Mouse (Mus musculus) thymus, adult 18-20 months (tissue): ENCODE data around the gene Cacna2d1.

ENCODE experiments used
- DNase-seq, 2 experiments: peaks; one replicate each; pipeline ENCODE4 v3.0.0; 2022; ENCODE audit warnings: mixed read lengths in 2 of 2

The Cacna2d1 gene

DNA sequence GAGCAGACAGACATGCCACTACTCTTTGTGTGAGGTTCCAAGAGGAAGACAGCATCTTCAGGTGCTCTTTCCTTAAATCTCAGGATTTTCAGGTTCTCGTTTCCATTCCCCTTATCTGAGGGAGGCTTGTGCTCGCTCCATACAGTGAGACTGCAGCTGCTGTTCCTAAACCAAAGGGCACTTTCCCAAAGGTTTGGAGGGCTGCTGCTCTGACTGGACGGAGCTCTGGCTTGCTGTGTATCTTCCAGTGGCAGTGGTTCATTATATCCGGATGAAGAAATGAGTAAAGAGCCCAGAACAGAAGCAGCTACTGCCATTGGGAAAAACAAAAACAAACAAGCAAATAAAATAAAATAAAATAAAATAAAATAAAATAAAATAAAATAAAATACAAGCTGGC, 359.3 kb downstream of the Cacna2d1 start:
- no peak for DNase-seq

DNA sequence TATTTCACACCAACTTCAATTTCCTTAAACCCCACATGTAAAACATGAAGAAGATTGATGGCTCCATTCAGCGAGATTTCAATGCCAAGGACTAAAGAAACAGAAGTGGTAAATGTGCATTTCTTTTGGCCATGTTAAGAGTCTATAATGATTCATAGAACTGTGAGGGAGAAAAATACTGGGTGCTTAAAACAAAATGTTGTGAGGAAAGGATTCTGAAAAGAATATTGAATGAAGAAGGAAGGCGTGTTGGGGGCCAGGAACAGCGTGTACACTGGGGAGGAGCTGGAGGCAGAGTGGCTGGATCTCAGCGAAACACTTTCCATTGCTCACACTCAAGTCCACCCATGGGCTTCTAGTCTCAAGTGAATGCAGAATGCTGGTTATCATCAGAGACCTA, 360.2 kb downstream of the Cacna2d1 start:
- no peak for DNase-seq

GRCm38 (mm10) chr5:16297170-16297771, 362.8 kb downstream of the Cacna2d1 start:
- DNase-seq: no peak

DNA sequence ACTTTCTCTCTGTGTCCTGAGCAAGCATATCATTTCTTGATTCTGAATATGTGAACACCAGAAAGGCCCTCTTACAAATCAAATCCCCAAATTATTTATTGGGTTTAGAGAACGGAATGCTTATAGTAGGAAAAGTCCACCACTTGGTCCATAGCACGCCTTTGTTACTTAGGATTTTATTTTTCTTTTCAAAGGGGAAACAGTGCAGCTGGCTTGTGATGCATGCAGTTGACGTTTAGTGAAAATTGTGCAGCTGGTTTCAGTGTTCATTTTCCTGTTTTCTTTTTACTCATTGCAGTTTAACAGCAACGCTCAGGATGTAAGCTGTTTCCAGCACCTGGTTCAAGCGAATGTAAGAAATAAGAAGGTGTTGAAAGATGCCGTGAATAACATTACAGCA, 365.1 kb downstream of the Cacna2d1 start:
- DNase-seq: no peak

GRCm38 (mm10) chr5:16309168-16310006, 374.9 kb downstream of the Cacna2d1 start:
- DNase-seq: no peak

- no peak for DNase-seq
Observed at GRCm38 (mm10) chr5:16314242-16314641, 379.8 kb downstream of the Cacna2d1 start.

- no peak for DNase-seq
Observed at GRCm38 (mm10) chr5:16315983-16316390, 381.5 kb downstream of the Cacna2d1 start.

GRCm38 (mm10) chr5:16317680-16318242, 383.3 kb downstream of the Cacna2d1 start:
- DNase-seq: no peak

DNA sequence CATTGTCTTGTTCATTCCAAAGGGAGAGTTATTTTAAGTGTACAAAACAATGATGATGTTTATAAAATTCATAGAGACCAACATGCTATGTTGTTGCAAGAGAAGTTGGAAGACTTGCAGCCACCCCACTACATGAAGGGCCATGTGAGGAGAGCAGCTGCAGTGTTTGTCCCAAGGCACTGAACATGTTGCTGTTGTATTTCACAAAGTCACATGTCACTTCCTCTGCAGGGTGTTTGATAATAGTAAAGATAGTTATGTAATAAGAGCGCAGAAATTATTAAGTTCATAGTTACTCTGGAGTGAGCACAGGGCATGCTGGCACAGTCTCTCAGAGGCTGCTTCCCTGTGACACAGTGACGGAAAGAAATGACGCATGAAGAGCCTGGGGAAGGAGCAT, 392.1 kb downstream of the Cacna2d1 start:
- DNase-seq: no peak

GRCm38 (mm10) chr5:16345393-16345792, 410.9 kb downstream of the Cacna2d1 start:
- DNase-seq: no peak

DNA sequence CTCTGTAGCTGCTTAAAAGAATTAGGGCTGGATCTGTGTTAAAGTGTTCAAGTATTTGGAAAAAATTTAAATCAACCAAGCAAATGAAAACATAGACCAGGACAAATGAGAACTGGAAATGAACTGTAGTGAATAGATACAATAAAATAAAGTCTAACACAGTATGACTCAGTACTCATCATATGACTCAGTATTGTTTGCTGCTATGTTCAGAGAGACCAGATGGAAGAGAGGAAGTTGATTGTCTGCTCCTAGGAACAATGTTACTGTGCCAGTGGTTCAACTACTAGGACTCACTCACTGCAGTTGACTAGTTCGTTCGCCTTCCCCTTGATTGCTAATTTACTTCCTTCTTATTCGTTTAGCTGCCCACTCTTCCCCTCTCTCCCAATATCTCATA, 421.3 kb downstream of the Cacna2d1 start:
- DNase-seq: no peak

GRCm38 (mm10) chr5:16357709-16358108, 423.2 kb downstream of the Cacna2d1 start:
- DNase-seq: no peak

GRCm38 (mm10) chr5:16362076-16362475, 427.6 kb downstream of the Cacna2d1 start:
- no peak for DNase-seq

DNA sequence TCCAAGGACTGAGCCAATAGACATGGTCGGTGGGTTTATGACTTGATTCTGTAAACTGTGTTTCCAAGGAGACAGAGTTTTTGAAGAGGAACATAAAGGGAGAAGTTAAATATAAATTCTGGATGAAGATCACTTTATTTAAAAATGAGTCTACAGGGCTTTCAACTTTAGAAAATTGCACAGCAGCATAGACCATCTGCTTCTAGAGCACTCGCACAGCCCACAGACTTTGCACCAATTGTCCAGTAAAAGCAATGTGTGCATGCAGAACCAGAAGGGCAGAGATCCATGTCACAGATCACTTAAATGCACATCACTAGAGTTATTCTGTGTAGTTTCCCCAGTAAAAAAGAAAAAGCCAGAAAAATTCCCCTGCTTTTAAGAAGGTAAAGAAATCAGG, 428.7 kb downstream of the Cacna2d1 start:
- DNase-seq: no peak

DNA sequence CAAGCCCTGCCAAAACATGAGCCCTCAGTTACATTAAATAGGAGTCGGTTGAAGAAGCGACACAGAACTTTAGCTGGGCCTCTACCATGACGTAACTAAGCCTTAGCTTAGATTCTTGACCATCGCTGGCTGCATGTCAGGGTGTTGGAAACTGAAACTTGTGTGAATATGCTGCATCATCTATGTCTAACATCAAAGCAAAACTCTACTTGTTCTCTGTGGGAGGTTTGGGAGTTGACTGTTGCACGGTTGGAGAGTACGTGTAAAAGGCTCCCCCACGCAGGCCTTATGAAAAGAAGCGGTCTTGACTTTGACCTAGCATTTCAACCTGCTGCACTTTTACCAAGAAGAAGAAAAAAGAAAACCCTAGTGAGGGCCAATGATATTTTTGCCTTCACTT, 436.2 kb downstream of the Cacna2d1 start:
- no peak for DNase-seq

DNA sequence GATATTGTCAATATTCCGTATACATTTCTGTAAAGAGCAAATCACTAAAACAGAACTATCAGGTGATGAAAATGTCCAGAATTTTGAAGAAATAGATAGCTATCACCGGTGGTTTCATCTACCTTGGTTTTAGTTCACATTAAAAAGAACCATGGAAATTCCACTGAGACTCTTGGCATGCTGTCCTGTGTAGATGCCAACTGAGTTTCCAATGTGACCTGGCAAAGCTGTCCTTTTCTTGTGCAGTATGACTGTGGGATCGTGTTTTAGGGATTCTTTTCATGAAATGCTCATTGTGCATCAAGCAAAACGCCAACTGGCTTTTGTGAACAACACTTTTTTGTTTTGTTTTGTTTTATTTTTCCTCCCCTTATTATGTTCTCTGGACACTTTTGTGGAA, 439.5 kb downstream of the Cacna2d1 start:
- no peak for DNase-seq

GRCm38 (mm10) chr5:16376329-16376908, 441.9 kb downstream of the Cacna2d1 start:
- DNase-seq: no peak

DNA sequence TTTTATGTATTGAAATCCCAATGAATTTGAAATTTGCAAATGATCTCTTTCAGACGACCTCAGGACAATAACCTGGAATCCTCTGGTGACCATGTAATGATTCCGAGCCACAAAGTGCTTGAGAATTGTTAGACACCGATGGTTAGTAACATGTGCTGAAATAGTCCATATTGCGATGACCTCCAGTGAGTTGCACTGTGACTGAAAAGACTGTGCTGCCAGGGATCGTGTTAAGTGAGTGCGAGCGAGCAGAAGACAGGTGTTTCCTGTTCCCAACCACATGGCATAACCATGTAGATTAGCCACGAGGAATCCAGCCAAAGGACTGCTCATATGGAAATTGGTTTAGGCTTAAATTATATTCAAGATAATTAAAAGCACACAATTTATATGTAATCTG, 475.5 kb downstream of the Cacna2d1 start:
- no peak for DNase-seq

DNA sequence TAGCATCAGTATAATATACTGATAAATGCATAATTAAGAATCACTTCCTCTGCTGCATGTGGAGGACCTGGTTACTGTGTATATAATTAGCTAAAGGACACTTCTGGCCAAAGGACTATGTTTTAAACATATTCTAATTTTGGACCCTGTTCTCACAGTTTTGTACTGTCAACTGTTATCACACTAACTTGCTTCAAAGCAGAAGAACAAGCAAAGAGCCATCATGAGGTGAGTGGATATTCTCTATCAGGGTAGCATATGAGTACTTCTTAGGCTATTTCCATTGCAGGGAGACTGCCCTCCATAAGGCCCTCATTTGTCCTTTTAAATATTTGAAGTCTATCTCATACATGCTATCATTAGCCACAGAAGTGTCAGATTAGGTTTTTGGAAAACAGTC, 480.2 kb downstream of the Cacna2d1 start:
- DNase-seq: no peak

- DNase-seq: no peak
Observed at GRCm38 (mm10) chr5:16417996-16418395, 483.5 kb downstream of the Cacna2d1 start.

DNA sequence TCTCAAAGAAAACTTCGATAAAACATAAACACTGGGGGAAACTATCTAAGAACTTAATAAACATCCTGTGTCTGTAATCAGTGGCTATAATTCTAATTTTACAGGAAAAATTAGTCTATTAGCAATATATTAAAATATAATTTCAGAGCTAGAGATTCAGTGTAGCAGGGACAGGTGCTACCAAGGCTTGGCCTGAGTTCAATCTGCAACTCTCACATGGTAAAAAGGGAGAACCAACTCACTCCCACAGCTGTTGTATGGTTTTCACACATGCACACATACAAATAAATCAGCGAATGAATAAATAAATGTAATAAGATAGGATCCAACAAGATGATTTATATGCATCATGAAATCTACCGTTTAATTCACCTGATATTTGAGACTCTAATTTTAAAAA, 484.0 kb downstream of the Cacna2d1 start:
- DNase-seq: no peak
